ENCODE assay signal across 8 mouse cellular contexts in genomic region chr4:140959715-140960479, GRCm38 (mm10). TPM values are rescaled to one million over a fixed set of nuclear protein-coding genes. Genes with fewer than 3 reads are reported as not detected.
DNase-seq lines count a peak whose midpoint lies in the region; ATAC-seq lines count a peak whose summit lies in the region.

No protein-coding gene starts in this region.

- 80% methylated on average over 10 of the region's 10 CpGs for WGBS in heart, embryonic 10.5 days
- WGBS in midbrain, embryonic 12.5 days, result 75% methylated on average over 10 of the region's 10 CpGs
- WGBS in midbrain, embryonic 16.5 days, result 82% methylated on average over 10 of the region's 10 CpGs
- WGBS in embryonic facial prominence, embryonic 13.5 days, result 79% methylated on average over 10 of the region's 10 CpGs

- peak overlapping the region; percentile 99; the same call in 1 of the 2 replicates for H3K4me3 ChIP-seq in heart, embryonic 10.5 days
- H3K4me3 ChIP-seq in midbrain, embryonic 12.5 days, result no peak overlapping the region
- no peak overlapping the region for H3K4me3 ChIP-seq in midbrain, embryonic 16.5 days (ENCODE audit: low read depth, low read length)
- H3K4me3 ChIP-seq in embryonic facial prominence, embryonic 13.5 days, result peak overlapping the region; percentile 67; the same call in 1 of the 2 replicates

- peaks cover 62% of the 10 kb centered on the region for H3K4me1 ChIP-seq in heart, embryonic 10.5 days
- peaks cover 37% of the 10 kb centered on the region for H3K4me1 ChIP-seq in midbrain, embryonic 12.5 days
- peaks cover 22% of the 10 kb centered on the region for H3K4me1 ChIP-seq in midbrain, embryonic 16.5 days (ENCODE audit: control insufficient read depth, insufficient read depth, low read length)
- H3K4me1 ChIP-seq in embryonic facial prominence, embryonic 13.5 days, result peaks cover 50% of the 10 kb centered on the region

- peak overlapping the region; percentile 98; the same call in 1 of the 2 replicates for H3K4me2 ChIP-seq in midbrain, embryonic 12.5 days (replicated peaks)
- no peak overlapping the region for H3K4me2 ChIP-seq in midbrain, embryonic 16.5 days (ENCODE audit: low read length)
- H3K4me2 ChIP-seq in embryonic facial prominence, embryonic 13.5 days, result peak overlapping the region; percentile 96

- no peaks in the 10 kb centered on the region for H3K9me3 ChIP-seq in heart, embryonic 10.5 days
- H3K9me3 ChIP-seq in midbrain, embryonic 12.5 days, result no peaks in the 10 kb centered on the region
- H3K9me3 ChIP-seq in midbrain, embryonic 16.5 days (replicated peaks; ENCODE audit: control insufficient read depth, low read length, poor library complexity, severe bottlenecking), result no peaks in the 10 kb centered on the region
- H3K9me3 ChIP-seq in embryonic facial prominence, embryonic 13.5 days, result no peaks in the 10 kb centered on the region

- no peak for ATAC-seq in midbrain, embryonic 12.5 days (ENCODE audit: low FRiP score, low read depth)
- ATAC-seq in midbrain, embryonic 16.5 days, result no peak
- no peak for ATAC-seq in embryonic facial prominence, embryonic 13.5 days (ENCODE audit: insufficient number of reproducible peaks, insufficient read depth, low FRiP score, low TSS enrichment, low read depth)

- DNase-seq in heart, embryonic 10.5 days (ENCODE audit: low spot score), result no peak
- DNase-seq in heart, postnatal 4 days, result no peak
- peak; percentile 22 for DNase-seq in naive thymus-derived CD4-positive, alpha-beta T cell, adult 2 months (ENCODE audit: low read depth)
- DNase-seq in thymus, postnatal 4 days, result no peak
- DNase-seq in spleen, adult 12 weeks (ENCODE audit: low spot score), result no peak

- H3K27ac ChIP-seq in heart, embryonic 10.5 days, result peak overlapping the region; percentile 99
- H3K27ac ChIP-seq in midbrain, embryonic 12.5 days (replicated peaks), result no peak overlapping the region; the same call in 1 of the 2 replicates
- no peak overlapping the region for H3K27ac ChIP-seq in midbrain, embryonic 16.5 days (ENCODE audit: low read length)
- H3K27ac ChIP-seq in embryonic facial prominence, embryonic 13.5 days, result 0 out of 2 replicates have a peak overlapping the region, but pooled peaks have one; percentile 73

- H3K36me3 ChIP-seq in heart, embryonic 10.5 days, result no peaks in the 10 kb centered on the region
- H3K36me3 ChIP-seq in midbrain, embryonic 12.5 days, result no peaks in the 10 kb centered on the region
- no peaks in the 10 kb centered on the region for H3K36me3 ChIP-seq in midbrain, embryonic 16.5 days (ENCODE audit: control insufficient read depth, insufficient read depth, low read length)
- H3K36me3 ChIP-seq in embryonic facial prominence, embryonic 13.5 days, result no peaks in the 10 kb centered on the region

- H3K27me3 ChIP-seq in heart, embryonic 10.5 days (ENCODE audit: insufficient read depth, poor library complexity, severe bottlenecking), result peaks cover 14% of the 10 kb centered on the region
- no peaks in the 10 kb centered on the region; the same call in 1 of the 2 replicates for H3K27me3 ChIP-seq in midbrain, embryonic 12.5 days
- no peaks in the 10 kb centered on the region for H3K27me3 ChIP-seq in midbrain, embryonic 16.5 days (ENCODE audit: control insufficient read depth, insufficient read depth, low read depth, low read length)
- H3K27me3 ChIP-seq in embryonic facial prominence, embryonic 13.5 days, result peaks cover 12% of the 10 kb centered on the region

- H3K9ac ChIP-seq in midbrain, embryonic 12.5 days (replicated peaks), result no peak overlapping the region
- H3K9ac ChIP-seq in midbrain, embryonic 16.5 days (ENCODE audit: low read depth, low read length), result no peak overlapping the region
- no peak overlapping the region for H3K9ac ChIP-seq in embryonic facial prominence, embryonic 13.5 days

RNA-seq across cellular contexts. Expression of gene Sdhb, which starts 1.1 kb away (rescaled TPM):
- polyA plus RNA-seq in heart, embryonic 10.5 days (2016; fragmentation: Nextera tagmentation; extraction: Ambion mirVana), result 605 and 778 TPM in 2 replicates
- total RNA-seq in heart, postnatal 4 days (2021), result 100 to 1,000 TPM; 633 to 638 TPM
- polyA plus RNA-seq in midbrain, embryonic 12.5 days (2016; fragmentation: Nextera tagmentation; extraction: Ambion mirVana), result 394 and 399 TPM in 2 replicates
- 446 and 455 TPM in 2 replicates for polyA plus RNA-seq in midbrain, embryonic 16.5 days (2015; fragmentation: Nextera tagmentation; extraction: Ambion mirVana)
- polyA plus RNA-seq in embryonic facial prominence, embryonic 13.5 days (2015; fragmentation: Nextera tagmentation; extraction: Ambion mirVana), result 393 and 412 TPM in 2 replicates

RNA-seq across cellular contexts. Expression of gene Atp13a2, which starts 26.8 kb away (rescaled TPM):
- polyA plus RNA-seq in heart, embryonic 10.5 days (2016; fragmentation: Nextera tagmentation; extraction: Ambion mirVana), result 34.9 and 37.8 TPM in 2 replicates
- 10 to 100 TPM; 22.4 to 24.3 TPM for total RNA-seq in heart, postnatal 4 days (2021)
- 93.4 and 97.2 TPM in 2 replicates for polyA plus RNA-seq in midbrain, embryonic 12.5 days (2016; fragmentation: Nextera tagmentation; extraction: Ambion mirVana)
- 174 and 190 TPM in 2 replicates for polyA plus RNA-seq in midbrain, embryonic 16.5 days (2015; fragmentation: Nextera tagmentation; extraction: Ambion mirVana)
- polyA plus RNA-seq in embryonic facial prominence, embryonic 13.5 days (2015; fragmentation: Nextera tagmentation; extraction: Ambion mirVana), result 38.9 and 40.2 TPM in 2 replicates

RNA-seq across cellular contexts. Expression of gene Mfap2, which starts 50.3 kb away (rescaled TPM):
- 159 and 233 TPM in 2 replicates for polyA plus RNA-seq in heart, embryonic 10.5 days (2016; fragmentation: Nextera tagmentation; extraction: Ambion mirVana)
- total RNA-seq in heart, postnatal 4 days (2021), result 10 to 100 TPM; 63.0 to 65.1 TPM
- polyA plus RNA-seq in midbrain, embryonic 12.5 days (2016; fragmentation: Nextera tagmentation; extraction: Ambion mirVana), result 240 and 287 TPM in 2 replicates
- 121 and 141 TPM in 2 replicates for polyA plus RNA-seq in midbrain, embryonic 16.5 days (2015; fragmentation: Nextera tagmentation; extraction: Ambion mirVana)
- 771 and 792 TPM in 2 replicates for polyA plus RNA-seq in embryonic facial prominence, embryonic 13.5 days (2015; fragmentation: Nextera tagmentation; extraction: Ambion mirVana)

RNA-seq across cellular contexts. Expression of gene Padi2, which starts 53.8 kb away (rescaled TPM):
- 2.9 and 6.3 TPM in 2 replicates for polyA plus RNA-seq in heart, embryonic 10.5 days (2016; fragmentation: Nextera tagmentation; extraction: Ambion mirVana)
- total RNA-seq in heart, postnatal 4 days (2021), result under 1 TPM; 0.60 to 0.83 TPM
- 0.39 and 0.89 TPM in 2 replicates for polyA plus RNA-seq in midbrain, embryonic 12.5 days (2016; fragmentation: Nextera tagmentation; extraction: Ambion mirVana)
- polyA plus RNA-seq in midbrain, embryonic 16.5 days (2015; fragmentation: Nextera tagmentation; extraction: Ambion mirVana), result 2.4 and 2.8 TPM in 2 replicates
- polyA plus RNA-seq in embryonic facial prominence, embryonic 13.5 days (2015; fragmentation: Nextera tagmentation; extraction: Ambion mirVana), result 1.8 and 2.3 TPM in 2 replicates

Comparison
In these comparisons a context has a peak if more than half of its experiments do, and no peak if none do; other contexts are left out.
1. H3K27ac ChIP-seq: peak in heart, embryonic 10.5 days (single experiment) and embryonic facial prominence, embryonic 13.5 days (single experiment); none in midbrain, embryonic 12.5 days (single experiment) and midbrain, embryonic 16.5 days (single experiment).
2. H3K4me3 ChIP-seq: peak in heart, embryonic 10.5 days (single experiment) and embryonic facial prominence, embryonic 13.5 days (single experiment); none in midbrain, embryonic 12.5 days (single experiment) and midbrain, embryonic 16.5 days (single experiment).